Mouse (Mus musculus): ENCODE measurements at regions not wholly inside any gene's neighbourhood (a gene's known extent, or its start where the extent isn't known, plus 50 kb on each side); places are given as distances from the start of the nearest gene placed in this dataset.

DNA sequence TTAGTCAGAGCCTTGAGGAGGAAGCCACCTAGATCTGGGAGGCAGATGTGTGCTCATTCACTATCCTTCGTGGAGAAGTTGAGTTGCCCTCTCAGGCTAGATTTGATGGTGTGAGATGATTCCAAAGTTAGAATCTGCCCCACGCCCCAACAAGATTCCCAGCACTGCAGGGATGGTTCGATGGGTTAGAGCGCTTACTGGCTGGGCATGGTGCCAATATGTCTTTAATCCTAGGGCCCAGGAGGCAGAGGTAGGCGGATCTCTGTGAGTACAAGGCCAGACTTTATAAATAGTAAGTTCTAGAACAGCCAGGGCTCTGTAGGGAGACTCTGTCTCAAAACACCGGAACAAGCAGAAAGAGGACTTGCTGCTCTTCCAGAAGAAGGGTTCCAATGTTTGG, 65.3 kb upstream of the Wnt7b start:
- WGBS = 80% methylated on average over 6 of the region's 6 CpGs
- H3K36me3 ChIP-seq (ENCODE audit: control insufficient read depth, insufficient read depth, low read length) = no peaks in the 10 kb centered on the region
- H3K4me2 ChIP-seq (replicated peaks; ENCODE audit: low read depth, low read length) = no peak overlapping the region
- no peak overlapping the region for H3K9ac ChIP-seq (ENCODE audit: low read depth, low read length)
- H3K27me3 ChIP-seq (ENCODE audit: control insufficient read depth, insufficient read depth, low read length) = peaks cover 82% of the 10 kb centered on the region
- no peak overlapping the region for H3K27ac ChIP-seq (ENCODE audit: low read depth, low read length)
- DNase-seq (ENCODE audit: low spot score) = no peak
- H3K4me3 ChIP-seq (ENCODE audit: low read depth, low read length) = no peak overlapping the region
- H3K9me3 ChIP-seq (ENCODE audit: control insufficient read depth, low read length) = no peaks in the 10 kb centered on the region
- H3K4me1 ChIP-seq (replicated peaks; ENCODE audit: control insufficient read depth, insufficient read depth, low read length) = peaks cover 2% of the 10 kb centered on the region; the same call in 1 of the 2 replicates
- no peak for ATAC-seq (ENCODE audit: low FRiP score)

- no peak for DNase-seq (ENCODE audit: low spot score)
- Histone ChIP-seq H3K4me3 (ENCODE audit: low read depth, low read length) (no peak overlapping the region), H3K4me1 (replicated peaks; ENCODE audit: control insufficient read depth, insufficient read depth, low read length) (peaks cover 5% of the 10 kb centered on the region), H3K4me2 (replicated peaks; ENCODE audit: low read depth, low read length) (no peak overlapping the region), H3K27ac (ENCODE audit: low read depth, low read length) (no peak overlapping the region), H3K36me3 (ENCODE audit: control insufficient read depth, insufficient read depth, low read length) (no peaks in the 10 kb centered on the region), H3K9ac (ENCODE audit: low read depth, low read length) (no peak overlapping the region), H3K27me3 (ENCODE audit: control insufficient read depth, insufficient read depth, low read length) (peaks cover 86% of the 10 kb centered on the region), H3K9me3 (ENCODE audit: control insufficient read depth, low read length) (no peaks in the 10 kb centered on the region)
- ATAC-seq (ENCODE audit: low FRiP score) = no peak
- WGBS = 82% methylated on average over 5 of the region's 5 CpGs
Observed at GRCm38 (mm10) chr15:85650241-85650640, 68.0 kb upstream of the Wnt7b start.

- H3K27ac ChIP-seq (ENCODE audit: low read depth, low read length) = no peak overlapping the region
- H3K4me1 ChIP-seq (replicated peaks; ENCODE audit: control insufficient read depth, insufficient read depth, low read length) = peaks cover 2% of the 10 kb centered on the region
- peaks cover 86% of the 10 kb centered on the region for H3K27me3 ChIP-seq (ENCODE audit: control insufficient read depth, insufficient read depth, low read length)
- no peak overlapping the region for H3K4me3 ChIP-seq (ENCODE audit: low read depth, low read length)
- ATAC-seq (ENCODE audit: low FRiP score) (no peak), DNase-seq (ENCODE audit: low spot score) (no peak)
- H3K9me3 ChIP-seq (ENCODE audit: control insufficient read depth, low read length) = no peaks in the 10 kb centered on the region
- 81% methylated on average over 9 of the region's 9 CpGs for WGBS
- H3K4me2 ChIP-seq (replicated peaks; ENCODE audit: low read depth, low read length) = no peak overlapping the region
- H3K36me3 ChIP-seq (ENCODE audit: control insufficient read depth, insufficient read depth, low read length) = no peaks in the 10 kb centered on the region
- H3K9ac ChIP-seq (ENCODE audit: low read depth, low read length) = no peak overlapping the region
Observed at GRCm38 (mm10) chr15:85651718-85652420, 69.6 kb upstream of the Wnt7b start.

DNA sequence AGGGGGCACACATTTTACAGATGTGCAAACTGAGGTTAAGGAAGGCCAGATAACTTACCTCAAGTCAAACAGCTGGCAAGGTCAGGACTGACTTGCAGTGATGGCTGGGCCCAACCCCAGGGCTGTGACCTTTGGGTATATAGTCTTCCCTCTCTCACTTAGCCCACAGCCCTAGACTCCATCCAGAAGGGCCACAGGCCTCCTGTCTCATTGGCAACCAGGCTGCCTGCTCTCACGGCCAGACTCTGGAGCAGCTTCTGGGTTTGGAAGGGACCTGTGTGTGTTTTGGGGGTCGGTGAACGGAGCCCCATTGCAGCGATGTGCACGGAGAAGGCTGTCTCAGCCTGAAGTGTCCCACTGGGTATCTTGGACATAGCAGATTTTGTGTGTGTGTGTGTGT, 70.2 kb upstream of the Wnt7b start:
- H3K9ac ChIP-seq (ENCODE audit: low read depth, low read length) = no peak overlapping the region
- 89% methylated on average over 5 of the region's 5 CpGs for WGBS
- no peak overlapping the region for H3K4me2 ChIP-seq (replicated peaks; ENCODE audit: low read depth, low read length)
- H3K9me3 ChIP-seq (ENCODE audit: control insufficient read depth, low read length) = no peaks in the 10 kb centered on the region
- H3K36me3 ChIP-seq (ENCODE audit: control insufficient read depth, insufficient read depth, low read length) = no peaks in the 10 kb centered on the region
- DNase-seq (ENCODE audit: low spot score) = no peak
- no peak for ATAC-seq (ENCODE audit: low FRiP score)
- no peak overlapping the region for H3K4me3 ChIP-seq (ENCODE audit: low read depth, low read length)
- peaks cover 2% of the 10 kb centered on the region for H3K4me1 ChIP-seq (replicated peaks; ENCODE audit: control insufficient read depth, insufficient read depth, low read length)
- no peak overlapping the region for H3K27ac ChIP-seq (ENCODE audit: low read depth, low read length)
- peaks cover 86% of the 10 kb centered on the region for H3K27me3 ChIP-seq (ENCODE audit: control insufficient read depth, insufficient read depth, low read length)

DNA sequence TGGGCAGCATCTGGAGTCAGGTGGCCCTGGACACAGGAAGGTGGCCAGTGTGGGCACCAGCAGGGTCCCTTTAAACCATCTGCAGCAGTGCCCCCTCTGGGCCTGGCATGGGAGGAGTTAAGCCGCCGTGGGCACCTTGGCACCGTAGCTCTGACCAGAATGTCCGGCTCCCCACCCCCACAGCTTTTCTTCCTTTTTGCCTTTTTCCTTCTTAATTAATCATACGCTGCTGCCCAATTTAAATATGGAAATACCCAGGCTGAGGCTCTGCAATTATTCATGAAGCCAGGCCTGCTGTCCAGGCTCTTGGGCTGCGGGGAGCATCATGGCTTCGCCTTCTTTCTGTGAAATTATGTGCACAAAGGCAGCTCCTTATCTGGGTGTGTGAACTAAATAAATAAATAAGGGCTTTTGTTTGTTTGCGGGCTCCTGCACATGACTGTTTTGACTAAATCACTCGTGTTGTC, 70.6 kb upstream of the Wnt7b start:
- Histone ChIP-seq H3K36me3 (ENCODE audit: control insufficient read depth, insufficient read depth, low read length) (no peaks in the 10 kb centered on the region), H3K4me2 (replicated peaks; ENCODE audit: low read depth, low read length) (no peak overlapping the region), H3K4me1 (replicated peaks; ENCODE audit: control insufficient read depth, insufficient read depth, low read length) (peaks cover 2% of the 10 kb centered on the region), H3K9ac (ENCODE audit: low read depth, low read length) (no peak overlapping the region; the same call in 1 of the 2 replicates), H3K4me3 (ENCODE audit: low read depth, low read length) (no peak overlapping the region), H3K9me3 (ENCODE audit: control insufficient read depth, low read length) (no peaks in the 10 kb centered on the region), H3K27me3 (ENCODE audit: control insufficient read depth, insufficient read depth, low read length) (peaks cover 87% of the 10 kb centered on the region), H3K27ac (ENCODE audit: low read depth, low read length) (peak overlapping the region; percentile 70; the same call in 1 of the 2 replicates)
- whole genome bisulfite sequencing = 69% methylated on average over 9 of the region's 9 CpGs
- DNase-seq (ENCODE audit: low spot score) = no peak
- ATAC-seq (ENCODE audit: low FRiP score) = peak; percentile 52; the same call in 1 of the 2 replicates

- peaks cover 88% of the 10 kb centered on the region for H3K27me3 ChIP-seq (ENCODE audit: control insufficient read depth, insufficient read depth, low read length)
Observed at GRCm38 (mm10) chr15:85653421-85654401, 71.4 kb upstream of the Wnt7b start.

GRCm38 (mm10) chr15:85654791-85655190, 72.5 kb upstream of the Wnt7b start:
- no peaks in the 10 kb centered on the region for H3K9me3 ChIP-seq (ENCODE audit: control insufficient read depth, low read length)
- 92% methylated on average over 3 of the region's 3 CpGs for WGBS
- no peak for ATAC-seq (ENCODE audit: low FRiP score)
- no peaks in the 10 kb centered on the region for H3K36me3 ChIP-seq (ENCODE audit: control insufficient read depth, insufficient read depth, low read length)
- H3K4me2 ChIP-seq (replicated peaks; ENCODE audit: low read depth, low read length) = no peak overlapping the region
- H3K4me3 ChIP-seq (ENCODE audit: low read depth, low read length) = no peak overlapping the region
- H3K9ac ChIP-seq (ENCODE audit: low read depth, low read length) = no peak overlapping the region
- DNase-seq (ENCODE audit: low spot score) = no peak
- peaks cover 2% of the 10 kb centered on the region for H3K4me1 ChIP-seq (replicated peaks; ENCODE audit: control insufficient read depth, insufficient read depth, low read length)
- H3K27me3 ChIP-seq (ENCODE audit: control insufficient read depth, insufficient read depth, low read length) = peaks cover 88% of the 10 kb centered on the region
- no peak overlapping the region for H3K27ac ChIP-seq (ENCODE audit: low read depth, low read length)

More at GRCm38 (mm10) chr15:85653421-85654401, 71.4 kb upstream of the Wnt7b start:
- Histone ChIP-seq H3K4me3 (ENCODE audit: low read depth, low read length) (no peak overlapping the region), H3K27ac (ENCODE audit: low read depth, low read length) (peak overlapping the region; percentile 70), H3K4me1 (replicated peaks; ENCODE audit: control insufficient read depth, insufficient read depth, low read length) (peaks cover 2% of the 10 kb centered on the region), H3K36me3 (ENCODE audit: control insufficient read depth, insufficient read depth, low read length) (no peaks in the 10 kb centered on the region), H3K9ac (ENCODE audit: low read depth, low read length) (peak overlapping the region; percentile 17; the same call in 1 of the 2 replicates), H3K4me2 (replicated peaks; ENCODE audit: low read depth, low read length) (peak overlapping the region; percentile 11; the same call in 1 of the 2 replicates), H3K9me3 (ENCODE audit: control insufficient read depth, low read length) (no peaks in the 10 kb centered on the region)
- WGBS = 50% methylated on average over 32 of the region's 32 CpGs
- ATAC-seq (ENCODE audit: low FRiP score) (peak; percentile 69), DNase-seq (ENCODE audit: low spot score) (no peak)

- ATAC-seq (ENCODE audit: low FRiP score) (peak; percentile 63), DNase-seq (ENCODE audit: low spot score) (no peak)
- no peaks in the 10 kb centered on the region for H3K36me3 ChIP-seq (ENCODE audit: control insufficient read depth, insufficient read depth, low read length)
- WGBS = 35% methylated on average over 6 of the region's 6 CpGs
- H3K4me1 ChIP-seq (replicated peaks; ENCODE audit: control insufficient read depth, insufficient read depth, low read length) = peaks cover 5% of the 10 kb centered on the region
- no peaks in the 10 kb centered on the region for H3K9me3 ChIP-seq (ENCODE audit: control insufficient read depth, low read length)
- H3K9ac ChIP-seq (ENCODE audit: low read depth, low read length) = no peak overlapping the region
- 0 out of 2 replicates have a peak overlapping the region, but pooled peaks have one; percentile 20 for H3K27ac ChIP-seq (ENCODE audit: low read depth, low read length)
- peaks cover 90% of the 10 kb centered on the region for H3K27me3 ChIP-seq (ENCODE audit: control insufficient read depth, insufficient read depth, low read length)
- no peak overlapping the region for H3K4me2 ChIP-seq (replicated peaks; ENCODE audit: low read depth, low read length)
- no peak overlapping the region for H3K4me3 ChIP-seq (ENCODE audit: low read depth, low read length)
Observed at GRCm38 (mm10) chr15:85655751-85656167, 73.5 kb upstream of the Wnt7b start.
